Mouse (Mus musculus): ENCODE data around the gene Mcoln3. TPM values are rescaled to one million over a fixed set of nuclear protein-coding genes. Genes with fewer than 3 reads are reported as not detected.

The Mcoln3 gene
- polyA plus RNA-seq, 1 experiment from 2014 or later, result 4.1 TPM

GRCm38 (mm10) chr3:146135417-146135816, 18.2 kb downstream of the Mcoln3 start:
- Histone ChIP-seq H3K9ac (replicated peaks) (no peak overlapping the region), H3K9me3 (no peaks in the 10 kb centered on the region), H3K27ac (no peak overlapping the region), H3K4me3 (replicated peaks) (no peak overlapping the region), H3K27me3 (no peaks in the 10 kb centered on the region), H3K4me1 (replicated peaks) (no peaks in the 10 kb centered on the region), H3K4me2 (no peak overlapping the region), H3K36me3 (no peaks in the 10 kb centered on the region)
- no peak for ATAC-seq (ENCODE audit: insufficient number of reproducible peaks, insufficient read depth, low FRiP score, low TSS enrichment, low read depth)
- WGBS, result 92% methylated on average over 2 of the region's 2 CpGs

GRCm38 (mm10) chr3:146136422-146136821, 19.2 kb downstream of the Mcoln3 start:
- H3K9me3 ChIP-seq, result no peaks in the 10 kb centered on the region
- no peak overlapping the region for H3K9ac ChIP-seq (replicated peaks)
- H3K36me3 ChIP-seq, result no peaks in the 10 kb centered on the region
- no peak overlapping the region for H3K27ac ChIP-seq
- WGBS, result 29% methylated on average over 10 of the region's 10 CpGs
- no peak overlapping the region for H3K4me2 ChIP-seq
- no peak for ATAC-seq (ENCODE audit: insufficient number of reproducible peaks, insufficient read depth, low FRiP score, low TSS enrichment, low read depth)
- no peak overlapping the region for H3K4me3 ChIP-seq (replicated peaks)
- H3K27me3 ChIP-seq, result no peaks in the 10 kb centered on the region
- no peaks in the 10 kb centered on the region for H3K4me1 ChIP-seq (replicated peaks)

- H3K9me3 ChIP-seq, result 0 out of 2 replicates have a peak, but pooled peaks cover 1% of the 10 kb centered on the region
- no peak for ATAC-seq (ENCODE audit: insufficient number of reproducible peaks, insufficient read depth, low FRiP score, low TSS enrichment, low read depth)
- no peak overlapping the region for H3K27ac ChIP-seq
- H3K4me1 ChIP-seq (replicated peaks), result no peaks in the 10 kb centered on the region
- WGBS, result 95% methylated on average over 7 of the region's 7 CpGs
- H3K9ac ChIP-seq (replicated peaks), result no peak overlapping the region
- no peaks in the 10 kb centered on the region for H3K36me3 ChIP-seq
- no peak overlapping the region for H3K4me2 ChIP-seq
- no peaks in the 10 kb centered on the region for H3K27me3 ChIP-seq
- H3K4me3 ChIP-seq (replicated peaks), result no peak overlapping the region
Observed at GRCm38 (mm10) chr3:146140276-146140675, 23.0 kb downstream of the Mcoln3 start.

GRCm38 (mm10) chr3:146142523-146142922, 25.3 kb downstream of the Mcoln3 start:
- Histone ChIP-seq H3K36me3 (no peaks in the 10 kb centered on the region), H3K27ac (no peak overlapping the region), H3K4me2 (no peak overlapping the region), H3K9me3 (0 out of 2 replicates have a peak, but pooled peaks cover 3% of the 10 kb centered on the region), H3K27me3 (no peaks in the 10 kb centered on the region), H3K4me1 (replicated peaks) (no peaks in the 10 kb centered on the region), H3K9ac (replicated peaks) (no peak overlapping the region), H3K4me3 (replicated peaks) (no peak overlapping the region)
- ATAC-seq (ENCODE audit: insufficient number of reproducible peaks, insufficient read depth, low FRiP score, low TSS enrichment, low read depth), result no peak
- 88% methylated on average over 7 of the region's 7 CpGs for WGBS

GRCm38 (mm10) chr3:146145501-146145900, 28.3 kb downstream of the Mcoln3 start:
- no peak for ATAC-seq (ENCODE audit: insufficient number of reproducible peaks, insufficient read depth, low FRiP score, low TSS enrichment, low read depth)
- Histone ChIP-seq H3K36me3 (no peaks in the 10 kb centered on the region), H3K4me2 (no peak overlapping the region), H3K9me3 (0 out of 2 replicates have a peak, but pooled peaks cover 3% of the 10 kb centered on the region), H3K4me3 (replicated peaks) (no peak overlapping the region), H3K4me1 (replicated peaks) (peaks cover 11% of the 10 kb centered on the region), H3K27me3 (peaks cover 14% of the 10 kb centered on the region), H3K9ac (replicated peaks) (no peak overlapping the region), H3K27ac (no peak overlapping the region)
- 54% methylated on average over 5 of the region's 5 CpGs for WGBS

- WGBS, result 77% methylated on average over 5 of the region's 5 CpGs
- ATAC-seq (ENCODE audit: insufficient number of reproducible peaks, insufficient read depth, low FRiP score, low TSS enrichment, low read depth), result no peak
- Histone ChIP-seq H3K4me2 (no peak overlapping the region), H3K4me3 (replicated peaks) (no peak overlapping the region), H3K9me3 (0 out of 2 replicates have a peak, but pooled peaks cover 3% of the 10 kb centered on the region), H3K27ac (no peak overlapping the region), H3K9ac (replicated peaks) (no peak overlapping the region), H3K36me3 (no peaks in the 10 kb centered on the region), H3K27me3 (peaks cover 20% of the 10 kb centered on the region), H3K4me1 (replicated peaks) (peaks cover 14% of the 10 kb centered on the region)
Observed at GRCm38 (mm10) chr3:146146131-146146530, 28.9 kb downstream of the Mcoln3 start.

GRCm38 (mm10) chr3:146149156-146150057, 32.2 kb downstream of the Mcoln3 start, which contains the start of gene Mcoln2:
Gene Mcoln2, plus strand, starts transcription at chr3:146149833.
- H3K4me1 ChIP-seq (replicated peaks), result peaks cover 22% of the 10 kb centered on the region
- H3K27ac ChIP-seq, result no peak within 1 kb of the TSS
- H3K9ac ChIP-seq (replicated peaks), result peak within 1 kb of the TSS; percentile 60
- peaks cover 24% of the 10 kb centered on the region for H3K27me3 ChIP-seq
- peak within 1 kb of the TSS; percentile 46 for H3K4me3 ChIP-seq (replicated peaks)
- H3K36me3 ChIP-seq, result no peaks in the 10 kb centered on the region
- peak within 1 kb of the TSS; percentile 96 for H3K4me2 ChIP-seq
- peak; percentile 53; the same call in 1 of the 2 replicates for ATAC-seq (ENCODE audit: insufficient number of reproducible peaks, insufficient read depth, low FRiP score, low TSS enrichment, low read depth)
- 0 out of 2 replicates have a peak, but pooled peaks cover 3% of the 10 kb centered on the region for H3K9me3 ChIP-seq
- 11% methylated on average over 32 of the region's 34 CpGs for WGBS

GRCm38 (mm10) chr3:146150058-146150400, 32.8 kb downstream of the Mcoln3 start:
- H3K27me3 ChIP-seq, result peaks cover 24% of the 10 kb centered on the region
- H3K27ac ChIP-seq, result no peak overlapping the region
- H3K4me2 ChIP-seq, result peak overlapping the region; percentile 96
- WGBS, result under 1% methylated on average over 26 of the region's 26 CpGs
- no peaks in the 10 kb centered on the region for H3K36me3 ChIP-seq
- no peak; the same call in 1 of the 2 replicates for ATAC-seq (ENCODE audit: insufficient number of reproducible peaks, insufficient read depth, low FRiP score, low TSS enrichment, low read depth)
- peaks cover 22% of the 10 kb centered on the region for H3K4me1 ChIP-seq (replicated peaks)
- 0 out of 2 replicates have a peak, but pooled peaks cover 3% of the 10 kb centered on the region for H3K9me3 ChIP-seq
- H3K4me3 ChIP-seq (replicated peaks), result peak overlapping the region; percentile 46
- H3K9ac ChIP-seq (replicated peaks), result peak overlapping the region; percentile 60

- H3K27ac ChIP-seq, result no peak overlapping the region
- no peaks in the 10 kb centered on the region for H3K36me3 ChIP-seq
- H3K4me1 ChIP-seq (replicated peaks), result peaks cover 22% of the 10 kb centered on the region
- 14% methylated on average over 11 of the region's 11 CpGs for WGBS
- H3K9me3 ChIP-seq, result no peaks in the 10 kb centered on the region
- peak overlapping the region; percentile 60; the same call in 1 of the 2 replicates for H3K9ac ChIP-seq (replicated peaks)
- H3K27me3 ChIP-seq, result peaks cover 24% of the 10 kb centered on the region
- H3K4me2 ChIP-seq, result peak overlapping the region; percentile 96
- H3K4me3 ChIP-seq (replicated peaks), result peak overlapping the region; percentile 46
- no peak for ATAC-seq (ENCODE audit: insufficient number of reproducible peaks, insufficient read depth, low FRiP score, low TSS enrichment, low read depth)
Observed at GRCm38 (mm10) chr3:146150560-146150959, 33.3 kb downstream of the Mcoln3 start.

- H3K9ac ChIP-seq (replicated peaks), result no peak overlapping the region
- peaks cover 22% of the 10 kb centered on the region for H3K4me1 ChIP-seq (replicated peaks)
- no peak overlapping the region for H3K4me3 ChIP-seq (replicated peaks)
- peaks cover 24% of the 10 kb centered on the region for H3K27me3 ChIP-seq
- H3K4me2 ChIP-seq, result no peak overlapping the region
- 88% methylated on average over 10 of the region's 10 CpGs for WGBS
- H3K27ac ChIP-seq, result no peak overlapping the region
- no peaks in the 10 kb centered on the region for H3K36me3 ChIP-seq
- ATAC-seq (ENCODE audit: insufficient number of reproducible peaks, insufficient read depth, low FRiP score, low TSS enrichment, low read depth), result no peak
- H3K9me3 ChIP-seq, result no peaks in the 10 kb centered on the region
Observed at GRCm38 (mm10) chr3:146151328-146151727, 34.1 kb downstream of the Mcoln3 start.

GRCm38 (mm10) chr3:146151755-146152154, 34.5 kb downstream of the Mcoln3 start:
- Histone ChIP-seq H3K4me3 (replicated peaks) (no peak overlapping the region), H3K9ac (replicated peaks) (no peak overlapping the region), H3K27me3 (peaks cover 24% of the 10 kb centered on the region), H3K9me3 (no peaks in the 10 kb centered on the region), H3K27ac (no peak overlapping the region), H3K4me1 (replicated peaks) (peaks cover 22% of the 10 kb centered on the region), H3K36me3 (no peaks in the 10 kb centered on the region), H3K4me2 (no peak overlapping the region)
- WGBS, result 86% methylated on average over 8 of the region's 8 CpGs
- ATAC-seq (ENCODE audit: insufficient number of reproducible peaks, insufficient read depth, low FRiP score, low TSS enrichment, low read depth), result no peak
